Mouse (Mus musculus): ENCODE results near the gene Batf3. TPM values are rescaled to one million over a fixed set of nuclear protein-coding genes. Genes with fewer than 3 reads are reported as not detected.

The Batf3 gene
- polyA plus RNA-seq, 1 experiment from 2014 or later: 12.4 TPM

Other genes with a start within 250 kb of the Batf3 start
- gene Rps6kc1, start 186.1 kb upstream of the Batf3 start, polyA plus RNA-seq (2014; fragmentation: Nextera tagmentation; extraction: Ambion mirVana): 6.7 and 13.6 TPM in 2 replicates
- 36.6 and 51.1 TPM in 2 replicates for gene Angel2, start 172.7 kb upstream of the Batf3 start, polyA plus RNA-seq (2014; fragmentation: Nextera tagmentation; extraction: Ambion mirVana)
- 20.3 and 41.4 TPM in 2 replicates for gene Vash2, start 118.6 kb upstream of the Batf3 start, polyA plus RNA-seq (2014; fragmentation: Nextera tagmentation; extraction: Ambion mirVana)
- 6.8 and 8.5 TPM in 2 replicates for gene Flvcr1, start 71.7 kb upstream of the Batf3 start, polyA plus RNA-seq (2014; fragmentation: Nextera tagmentation; extraction: Ambion mirVana)
- gene Spata45, start 61.2 kb upstream of the Batf3 start, polyA plus RNA-seq (2014; fragmentation: Nextera tagmentation; extraction: Ambion mirVana): not detected in 2 replicates
- 12.6 and 13.2 TPM in 2 replicates for gene Tatdn3, start 34.9 kb upstream of the Batf3 start, polyA plus RNA-seq (2014; fragmentation: Nextera tagmentation; extraction: Ambion mirVana)
- 10.4 and 23.3 TPM in 2 replicates for gene Nsl1, start 34.8 kb upstream of the Batf3 start, polyA plus RNA-seq (2014; fragmentation: Nextera tagmentation; extraction: Ambion mirVana)
- gene Fam71a, start 67.0 kb downstream of the Batf3 start, polyA plus RNA-seq (2014; fragmentation: Nextera tagmentation; extraction: Ambion mirVana): not detected in 2 replicates
- gene Atf3, start 120.2 kb downstream of the Batf3 start, polyA plus RNA-seq (2014; fragmentation: Nextera tagmentation; extraction: Ambion mirVana): 2.1 and 2.3 TPM in 2 replicates
- gene Nenf, start 220.3 kb downstream of the Batf3 start, polyA plus RNA-seq (2014; fragmentation: Nextera tagmentation; extraction: Ambion mirVana): 97.0 and 115 TPM in 2 replicates
- 17.6 and 25.9 TPM in 2 replicates for gene Tmem206, start 228.1 kb downstream of the Batf3 start, polyA plus RNA-seq (2014; fragmentation: Nextera tagmentation; extraction: Ambion mirVana)

Measured in kidney, embryonic 14.5 days (tissue).